In the genomic region with DNA sequence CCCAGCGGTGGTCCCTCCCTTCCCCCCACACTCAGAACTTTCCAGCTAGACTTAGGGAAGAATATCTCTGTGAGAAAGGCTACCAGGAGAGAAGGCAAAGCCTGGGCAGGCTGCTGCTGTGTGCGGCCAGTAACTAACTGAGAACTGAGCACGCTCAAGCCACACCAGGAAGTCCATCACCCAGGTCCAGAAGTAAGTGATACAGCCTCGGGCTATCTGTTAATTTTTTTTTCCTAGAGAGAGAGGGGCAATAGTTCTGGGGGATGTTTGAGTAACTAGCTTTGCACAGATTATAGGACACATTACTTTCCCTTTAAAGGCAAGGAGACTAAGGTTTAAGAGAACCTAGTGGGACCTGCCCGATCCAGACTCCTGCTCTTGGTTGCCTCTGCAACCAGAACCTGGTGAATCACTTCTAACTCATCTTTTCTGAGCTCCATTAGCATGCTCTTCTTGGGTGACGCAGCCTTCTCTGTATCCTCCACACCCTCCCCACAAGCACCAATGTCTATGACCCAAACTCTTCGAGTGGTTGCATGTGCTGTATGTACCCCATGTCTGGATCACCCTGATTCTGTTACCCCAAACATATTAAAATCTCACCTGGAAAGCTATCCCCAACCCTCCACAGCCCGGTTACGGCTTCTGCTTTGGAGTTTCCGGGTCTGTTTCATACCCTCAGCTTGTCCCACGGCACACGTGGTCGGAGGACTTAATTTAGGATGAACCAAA, we compare ENCODE assay signal across 8 mouse cellular contexts. TPM values are rescaled to one million over a fixed set of nuclear protein-coding genes. Genes with fewer than 3 reads are reported as not detected.
DNase-seq lines count a peak whose midpoint lies in the region; ATAC-seq and TF ChIP-seq lines count a peak whose summit lies in the region.

No protein-coding gene starts in this region.

- H3K4me3 ChIP-seq in lung, postnatal 0 days (ENCODE audit: low read depth, low read length) = peak overlapping the region; percentile 68
- H3K4me3 ChIP-seq in hindbrain, embryonic 10.5 days = peak overlapping the region; percentile 97

- no peaks in the 10 kb centered on the region for H3K27me3 ChIP-seq in lung, postnatal 0 days (replicated peaks; ENCODE audit: insufficient read depth, low read length)
- no peaks in the 10 kb centered on the region for H3K27me3 ChIP-seq in hindbrain, embryonic 10.5 days (ENCODE audit: insufficient read depth, poor library complexity, severe bottlenecking)

- no peak for DNase-seq in lung, postnatal 0 days (ENCODE audit: low spot score)
- no peak for DNase-seq in lung, postnatal 10 days
- peak; percentile 48 for DNase-seq in brain, adult 2 months (ENCODE audit: low read depth, low spot score)
- DNase-seq in hindbrain, embryonic 10.5 days (ENCODE audit: low spot score) = peak; percentile 53
- no peak for DNase-seq in thymus, postnatal 4 days
- no peak for DNase-seq in ovary, postnatal 14 days (ENCODE audit: low spot score)
- no peak for DNase-seq in adrenal gland, adult 8-10 months

- no peaks in the 10 kb centered on the region for H3K36me3 ChIP-seq in lung, postnatal 0 days (ENCODE audit: insufficient read depth, low read length)
- H3K36me3 ChIP-seq in hindbrain, embryonic 10.5 days = peaks cover 37% of the 10 kb centered on the region

- no peak for TF ChIP-seq CTCF in lung, postnatal 0 days (IDR thresholded peaks at IDR 0.05)

- no peak overlapping the region for H3K27ac ChIP-seq in lung, postnatal 0 days (ENCODE audit: low read length)
- peak overlapping the region; percentile 96 for H3K27ac ChIP-seq in hindbrain, embryonic 10.5 days

- H3K4me1 ChIP-seq in lung, postnatal 0 days (ENCODE audit: insufficient read depth, low read depth, low read length) = peaks cover 8% of the 10 kb centered on the region; the same call in 1 of the 2 replicates
- peaks cover 35% of the 10 kb centered on the region for H3K4me1 ChIP-seq in hindbrain, embryonic 10.5 days (replicated peaks)

- ATAC-seq in lung, postnatal 0 days = 0 out of 2 replicates have a peak, but pooled peaks have one; percentile 3
- peak; percentile 14; the same call in 1 of the 2 replicates for ATAC-seq in megakaryocyte, adult 5-6 weeks (ENCODE audit: poor library complexity, severe bottlenecking)

- H3K4me2 ChIP-seq in lung, postnatal 0 days (replicated peaks; ENCODE audit: low read depth, low read length) = peak overlapping the region; percentile 98

- H3K9me3 ChIP-seq in lung, postnatal 0 days (ENCODE audit: low read length) = no peaks in the 10 kb centered on the region
- no peaks in the 10 kb centered on the region for H3K9me3 ChIP-seq in hindbrain, embryonic 10.5 days

- TF ChIP-seq EP300 in lung, postnatal 0 days (IDR thresholded peaks at IDR 0.05) = no peak

- no peak overlapping the region for H3K9ac ChIP-seq in lung, postnatal 0 days (replicated peaks; ENCODE audit: low read depth)

- WGBS in lung, postnatal 0 days = 4% methylated on average over 13 of the region's 13 CpGs
- WGBS in hindbrain, embryonic 10.5 days = 12% methylated on average over 13 of the region's 13 CpGs

RNA-seq across cellular contexts. Expression of gene Rcc1, which starts 8.8 kb away (rescaled TPM):
- polyA plus RNA-seq in lung, postnatal 0 days (2015; fragmentation: Nextera tagmentation; extraction: Ambion mirVana) = 14.3 and 14.7 TPM in 2 replicates
- polyA plus RNA-seq in hindbrain, embryonic 10.5 days (2016; fragmentation: Nextera tagmentation; extraction: Ambion mirVana) = 116 and 157 TPM in 2 replicates
- 14.0 TPM in 2 replicates for total RNA-seq in megakaryocyte, adult 5-6 weeks (2015)
- total RNA-seq in megakaryocyte, adult 5-6 weeks (2017) = 20.4 and 21.0 TPM in 2 replicates
- 10 to 100 TPM; 12.7 to 18.0 (median 15.7) TPM for total RNA-seq in adrenal gland, adult 8-10 months (2022)

RNA-seq across cellular contexts. Expression of gene Trnau1ap, which starts 15.2 kb away (rescaled TPM):
- 49.8 and 52.9 TPM in 2 replicates for polyA plus RNA-seq in lung, postnatal 0 days (2015; fragmentation: Nextera tagmentation; extraction: Ambion mirVana)
- polyA plus RNA-seq in hindbrain, embryonic 10.5 days (2016; fragmentation: Nextera tagmentation; extraction: Ambion mirVana) = 90.6 and 91.5 TPM in 2 replicates
- 25.3 and 32.6 TPM in 2 replicates for total RNA-seq in megakaryocyte, adult 5-6 weeks (2015)
- 22.6 and 25.7 TPM in 2 replicates for total RNA-seq in megakaryocyte, adult 5-6 weeks (2017)
- total RNA-seq in adrenal gland, adult 8-10 months (2022) = 10 to 100 TPM; 29.4 to 44.1 (median 41.8) TPM

RNA-seq across cellular contexts. Expression of gene Rab42, which starts 41.4 kb away (rescaled TPM):
- polyA plus RNA-seq in lung, postnatal 0 days (2015; fragmentation: Nextera tagmentation; extraction: Ambion mirVana) = 2.3 and 3.1 TPM in 2 replicates
- 0.77 and 0.96 TPM in 2 replicates for polyA plus RNA-seq in hindbrain, embryonic 10.5 days (2016; fragmentation: Nextera tagmentation; extraction: Ambion mirVana)
- total RNA-seq in megakaryocyte, adult 5-6 weeks (2015) = not detected in 2 replicates
- total RNA-seq in megakaryocyte, adult 5-6 weeks (2017) = not detected in 2 replicates
- 1 to 10 TPM; 2.6 to 5.1 (median 3.9) TPM for total RNA-seq in adrenal gland, adult 8-10 months (2022)

Comparison
In these comparisons a context has a peak if more than half of its experiments do, and no peak if none do; other contexts are left out.
1. DNase-seq: peak in brain, adult 2 months (single experiment) and hindbrain, embryonic 10.5 days (single experiment); none in lung, postnatal 0 days (single experiment), lung, postnatal 10 days (single experiment), thymus, postnatal 4 days (single experiment), ovary, postnatal 14 days (single experiment) and adrenal gland, adult 8-10 months (single experiment).